Mouse (Mus musculus) embryonic facial prominence, embryonic 10.5 days (tissue): ENCODE results near the gene Olfr448. TPM values are rescaled to one million over a fixed set of nuclear protein-coding genes. Genes with fewer than 3 reads are reported as not detected.

ENCODE experiments used
- DNase-seq: peaks from one replicate; pipeline ENCODE4 v3.0.0-alpha.2; 2017; ENCODE audit warnings: low spot score
- H3K27ac ChIP-seq: fragments of 300-500 bp; sonication (generic); replicated peaks from 2 replicates; pipeline ENCODE4 v1.5.1; 2016; ENCODE audit warnings: mild to moderate bottlenecking
- H3K27me3 ChIP-seq: fragments of 300-500 bp; sonication (generic); replicated peaks from 2 replicates; pipeline ENCODE4 v1.6.1; 2016; ENCODE audit warnings: low read depth, mild to moderate bottlenecking; ENCODE audit not compliant: poor library complexity, severe bottlenecking
- H3K36me3 ChIP-seq: fragments of 300-500 bp; sonication (generic); replicated peaks from 2 replicates; pipeline ENCODE4 v1.6.1; 2016; ENCODE audit warnings: mild to moderate bottlenecking, moderate library complexity
- H3K4me1 ChIP-seq: fragments of 300-500 bp; sonication (generic); 2 replicates; pipeline ENCODE4 v1.6.1; 2016
- H3K4me3 ChIP-seq: fragments of 300-500 bp; sonication (generic); 2 replicates; pipeline ENCODE4 v1.5.1; 2016; ENCODE audit warnings: mild to moderate bottlenecking, moderate library complexity
- H3K9me3 ChIP-seq: fragments of 300-500 bp; sonication (generic); 2 replicates; pipeline ENCODE4 v1.6.1; 2016; ENCODE audit warnings: mild to moderate bottlenecking
- WGBS: fragments of 180-500 bp; shearing (Covaris S2); methylation state at CpG from one replicate; pipeline ENCODE4 v1.1.7; 2016; 5-methylcytosine and 5-hydroxymethylcytosine counted together
- polyA plus RNA-seq: library from polyadenylated mRNA; unstranded; fragments of >200 nt; fragmentation: Nextera tagmentation; extraction: Ambion mirVana; gene quantifications from 2 replicates; pipeline ENCODE4 v1.2.1, GENCODE M21; 2016

The Olfr448 gene
- not detected in 2 replicates for polyA plus RNA-seq

- no peak for DNase-seq
- H3K4me3 ChIP-seq, result no peak within 1 kb of the TSS
- no peaks in the 10 kb centered on the region for H3K4me1 ChIP-seq
- no peaks in the 10 kb centered on the region for H3K9me3 ChIP-seq
- H3K27me3 ChIP-seq, result no peaks in the 10 kb centered on the region
- WGBS, result 100% methylated on average over 1 of the region's 1 CpGs
- no peaks in the 10 kb centered on the region for H3K36me3 ChIP-seq
- no peak within 1 kb of the TSS for H3K27ac ChIP-seq
Observed at GRCm38 (mm10) chr6:42890141-42890540, at the start of gene Olfr448. Olfr448 (plus strand) TSS chr6:42890441.

- 20% methylated on average over 4 of the region's 4 CpGs for WGBS
- Histone ChIP-seq H3K4me3 (no peak overlapping the region), H3K4me1 (no peaks in the 10 kb centered on the region), H3K36me3 (no peaks in the 10 kb centered on the region), H3K27me3 (no peaks in the 10 kb centered on the region), H3K27ac (no peak overlapping the region), H3K9me3 (no peaks in the 10 kb centered on the region)
- peak; percentile 9 for DNase-seq
Observed at GRCm38 (mm10) chr6:42860222-42860819, 29.9 kb upstream of the Olfr448 start.

GRCm38 (mm10) chr6:42869695-42870094 lies 20.5 kb upstream of the Olfr448 start:
- no peaks in the 10 kb centered on the region for H3K4me1 ChIP-seq

GRCm38 (mm10) chr6:42876323-42876722 lies 13.9 kb upstream of the Olfr448 start:
- Histone ChIP-seq H3K4me3 (no peak overlapping the region), H3K9me3 (no peaks in the 10 kb centered on the region), H3K36me3 (no peaks in the 10 kb centered on the region), H3K27me3 (no peaks in the 10 kb centered on the region), H3K27ac (no peak overlapping the region), H3K4me1 (no peaks in the 10 kb centered on the region)
- no peak for DNase-seq

More at GRCm38 (mm10) chr6:42869695-42870094, 20.5 kb upstream of the Olfr448 start:
- Histone ChIP-seq H3K27ac (no peak overlapping the region), H3K36me3 (no peaks in the 10 kb centered on the region), H3K27me3 (no peaks in the 10 kb centered on the region), H3K9me3 (no peaks in the 10 kb centered on the region), H3K4me3 (no peak overlapping the region)
- no peak for DNase-seq
- WGBS, result 81% methylated on average over 3 of the region's 3 CpGs

GRCm38 (mm10) chr6:42900345-42900744 lies 10.1 kb downstream of the Olfr448 start:
- 42% methylated on average over 1 of the region's 1 CpGs for WGBS
- Histone ChIP-seq H3K27ac (no peak overlapping the region), H3K4me3 (no peak overlapping the region), H3K4me1 (no peaks in the 10 kb centered on the region), H3K36me3 (no peaks in the 10 kb centered on the region), H3K27me3 (no peaks in the 10 kb centered on the region), H3K9me3 (no peaks in the 10 kb centered on the region)
- DNase-seq, result no peak

GRCm38 (mm10) chr6:42908578-42908977 lies 18.3 kb downstream of the Olfr448 start, which contains the start of gene Olfr447:
Olfr447 (plus strand) TSS chr6:42908878.
- no peaks in the 10 kb centered on the region for H3K4me1 ChIP-seq
- no peaks in the 10 kb centered on the region for H3K36me3 ChIP-seq
- no peak within 1 kb of the TSS for H3K4me3 ChIP-seq
- H3K9me3 ChIP-seq, result no peaks in the 10 kb centered on the region
- no peak for DNase-seq
- H3K27ac ChIP-seq, result no peak within 1 kb of the TSS
- H3K27me3 ChIP-seq, result no peaks in the 10 kb centered on the region

- no peaks in the 10 kb centered on the region for H3K36me3 ChIP-seq
- H3K9me3 ChIP-seq, result no peaks in the 10 kb centered on the region
- DNase-seq, result no peak
- no peaks in the 10 kb centered on the region for H3K27me3 ChIP-seq
- no peak within 1 kb of the TSS for H3K4me3 ChIP-seq
- 73% methylated on average over 2 of the region's 2 CpGs for WGBS
- no peak within 1 kb of the TSS for H3K27ac ChIP-seq
- no peaks in the 10 kb centered on the region for H3K4me1 ChIP-seq
Observed at GRCm38 (mm10) chr6:42921077-42921476, 30.8 kb downstream of the Olfr448 start, which contains the start of gene Olfr446. Olfr446 (plus strand) TSS chr6:42921377.

Other genes starting within 250 kb of the Olfr448 start
- gene Tcaf2, start 245.2 kb upstream of the Olfr448 start, polyA plus RNA-seq, result 4.3 and 4.6 TPM in 2 replicates
- 93.0 and 94.1 TPM in 2 replicates for gene Tcaf1, start 180.4 kb upstream of the Olfr448 start, polyA plus RNA-seq
- gene Olfr453, start 151.1 kb upstream of the Olfr448 start, polyA plus RNA-seq, result not detected in 2 replicates
- gene Olfr38, start 134.0 kb upstream of the Olfr448 start, polyA plus RNA-seq, result not detected in 2 replicates
- not detected in 2 replicates for gene Olfr452, start 105.3 kb upstream of the Olfr448 start, polyA plus RNA-seq
- not detected in 2 replicates for gene Olfr450, start 78.5 kb upstream of the Olfr448 start, polyA plus RNA-seq
- not detected in 2 replicates for gene Olfr449, start 56.1 kb upstream of the Olfr448 start, polyA plus RNA-seq
- not detected in 2 replicates for gene Olfr447, start 18.4 kb downstream of the Olfr448 start, polyA plus RNA-seq
- not detected in 2 replicates for gene Olfr446, start 30.9 kb downstream of the Olfr448 start, polyA plus RNA-seq
- gene Olfr444, start 58.6 kb downstream of the Olfr448 start, polyA plus RNA-seq, result not detected in 2 replicates
- not detected in 2 replicates for gene Olfr441, start 215.9 kb downstream of the Olfr448 start, polyA plus RNA-seq